Mouse (Mus musculus): ENCODE results near the gene Tom1l1. TPM values are rescaled to one million over a fixed set of nuclear protein-coding genes. Genes with fewer than 3 reads are reported as not detected.

The Tom1l1 gene
- polyA plus RNA-seq, 1 experiment from 2014 or later: 60.7 TPM

DNA sequence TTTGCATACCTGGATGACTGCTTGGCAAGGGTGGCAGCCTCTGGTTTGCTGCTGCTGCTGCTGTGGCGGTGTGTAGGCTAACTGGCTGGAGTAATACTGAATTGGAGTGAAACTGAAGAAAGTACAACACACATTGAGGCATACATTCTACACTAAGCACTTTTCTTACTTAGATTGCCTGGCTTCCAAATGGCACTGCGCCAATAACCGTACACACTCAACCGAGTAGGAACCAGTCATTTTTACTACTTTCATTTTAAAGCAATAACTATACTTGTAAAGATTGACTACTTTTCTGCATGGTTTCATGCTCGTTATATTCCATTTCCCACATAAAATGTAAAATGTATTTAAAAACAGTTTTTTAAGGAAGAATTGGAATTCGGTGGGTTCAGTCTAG, 38.4 kb downstream of the Tom1l1 start:
- Histone ChIP-seq H3K9me3 (ENCODE audit: control insufficient read depth, low read length) (no peaks in the 10 kb centered on the region), H3K4me1 (replicated peaks; ENCODE audit: control insufficient read depth, insufficient read depth, low read length) (no peaks in the 10 kb centered on the region), H3K4me2 (no peak overlapping the region), H3K9ac (ENCODE audit: low read depth, low read length) (no peak overlapping the region), H3K4me3 (ENCODE audit: low read depth, low read length) (no peak overlapping the region), H3K27ac (ENCODE audit: low read depth, low read length) (no peak overlapping the region), H3K36me3 (ENCODE audit: control insufficient read depth, insufficient read depth, low read length) (peaks cover 32% of the 10 kb centered on the region), H3K27me3 (replicated peaks; ENCODE audit: control insufficient read depth, insufficient read depth, low read length) (no peaks in the 10 kb centered on the region)
- DNase-seq (ENCODE audit: low spot score) (no peak), ATAC-seq (replicated peaks; ENCODE audit: low FRiP score) (no peak)
- WGBS: 93% methylated on average over 6 of the region's 6 CpGs

- no peaks in the 10 kb centered on the region for H3K9me3 ChIP-seq (ENCODE audit: control insufficient read depth, low read length)
- DNase-seq (ENCODE audit: low spot score) (peak; percentile 61), ATAC-seq (replicated peaks; ENCODE audit: low FRiP score) (peak; percentile 56)
- H3K4me3 ChIP-seq (ENCODE audit: low read depth, low read length): peak overlapping the region; percentile 98
- peaks cover 7% of the 10 kb centered on the region; the same call in 1 of the 2 replicates for H3K4me1 ChIP-seq (replicated peaks; ENCODE audit: control insufficient read depth, insufficient read depth, low read length)
- peak overlapping the region; percentile 97 for H3K9ac ChIP-seq (ENCODE audit: low read depth, low read length)
- WGBS: under 1% methylated on average over 50 of the region's 54 CpGs
- H3K36me3 ChIP-seq (ENCODE audit: control insufficient read depth, insufficient read depth, low read length): peaks cover 3% of the 10 kb centered on the region; the same call in 1 of the 2 replicates
- peak overlapping the region; percentile 81 for H3K4me2 ChIP-seq
- H3K27me3 ChIP-seq (replicated peaks; ENCODE audit: control insufficient read depth, insufficient read depth, low read length): no peaks in the 10 kb centered on the region
- H3K27ac ChIP-seq (ENCODE audit: low read depth, low read length): peak overlapping the region; percentile 79
Observed at GRCm38 (mm10) chr11:90638312-90638830, 49.8 kb downstream of the Tom1l1 start.

- Histone ChIP-seq H3K9ac (ENCODE audit: low read depth, low read length) (peak within 1 kb of the TSS; percentile 97), H3K27ac (ENCODE audit: low read depth, low read length) (peak within 1 kb of the TSS; percentile 79), H3K36me3 (ENCODE audit: control insufficient read depth, insufficient read depth, low read length) (peaks cover 3% of the 10 kb centered on the region; the same call in 1 of the 2 replicates), H3K4me2 (peak within 1 kb of the TSS; percentile 81), H3K4me1 (replicated peaks; ENCODE audit: control insufficient read depth, insufficient read depth, low read length) (peaks cover 7% of the 10 kb centered on the region; the same call in 1 of the 2 replicates), H3K27me3 (replicated peaks; ENCODE audit: control insufficient read depth, insufficient read depth, low read length) (no peaks in the 10 kb centered on the region), H3K9me3 (ENCODE audit: control insufficient read depth, low read length) (no peaks in the 10 kb centered on the region), H3K4me3 (ENCODE audit: low read depth, low read length) (peak within 1 kb of the TSS; percentile 98)
- peak; percentile 92 for ATAC-seq (replicated peaks; ENCODE audit: low FRiP score)
- under 1% methylated on average over 48 of the region's 48 CpGs for WGBS
- peak; percentile 94 for DNase-seq (ENCODE audit: low spot score)
Observed at GRCm38 (mm10) chr11:90637440-90638311, 50.5 kb downstream of the Tom1l1 start, which contains the start of the genes Stxbp4 and Cox11. Stxbp4 (minus strand) TSS chr11:90638084. Cox11 (plus strand) TSS chr11:90638173.

DNA sequence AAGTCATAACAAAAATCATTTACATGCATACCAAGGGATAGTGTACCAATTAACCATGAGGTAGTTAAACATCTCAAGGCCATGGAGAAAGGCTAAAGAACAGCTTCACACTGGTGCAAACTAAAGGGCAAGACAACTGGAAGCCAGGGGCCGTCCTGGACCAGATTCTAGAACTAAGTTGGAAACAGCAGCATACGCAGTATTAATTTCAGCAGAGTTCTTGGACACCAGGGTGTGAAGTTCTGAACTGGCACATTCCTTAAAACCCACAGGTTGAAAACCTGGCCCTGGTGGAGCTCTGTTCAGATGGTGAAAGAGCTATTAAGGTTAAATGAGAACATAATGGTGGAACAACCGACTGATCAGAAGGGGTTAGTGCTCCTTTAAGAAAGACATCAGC, 53.5 kb downstream of the Tom1l1 start:
- ATAC-seq (replicated peaks; ENCODE audit: low FRiP score): no peak
- Histone ChIP-seq H3K27ac (ENCODE audit: low read depth, low read length) (no peak overlapping the region), H3K9ac (ENCODE audit: low read depth, low read length) (no peak overlapping the region), H3K4me2 (no peak overlapping the region), H3K4me3 (ENCODE audit: low read depth, low read length) (no peak overlapping the region), H3K36me3 (ENCODE audit: control insufficient read depth, insufficient read depth, low read length) (no peaks in the 10 kb centered on the region), H3K27me3 (replicated peaks; ENCODE audit: control insufficient read depth, insufficient read depth, low read length) (no peaks in the 10 kb centered on the region), H3K4me1 (replicated peaks; ENCODE audit: control insufficient read depth, insufficient read depth, low read length) (peaks cover 6% of the 10 kb centered on the region; the same call in 1 of the 2 replicates), H3K9me3 (ENCODE audit: control insufficient read depth, low read length) (no peaks in the 10 kb centered on the region)
- 91% methylated on average over 3 of the region's 3 CpGs for WGBS
- no peak for DNase-seq (ENCODE audit: low spot score)

DNA sequence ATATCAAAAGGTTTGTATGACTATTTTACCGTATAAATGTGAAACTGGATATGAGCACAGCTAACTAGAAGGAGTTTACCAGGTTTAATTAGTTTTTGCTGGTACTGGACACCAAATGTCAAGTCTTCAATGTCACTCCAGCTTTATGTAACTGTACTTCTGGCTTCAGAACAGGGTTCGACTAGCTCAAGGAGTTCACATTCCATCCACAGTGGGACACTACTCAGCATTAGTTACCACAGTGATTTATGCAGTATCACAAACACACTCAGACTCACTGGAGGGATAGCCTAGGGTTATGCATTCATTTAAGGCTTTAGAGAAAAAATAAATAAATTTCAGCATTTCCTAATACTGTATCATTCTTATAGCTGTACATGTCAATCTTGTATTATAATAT, 55.7 kb downstream of the Tom1l1 start:
- no peak overlapping the region for H3K9ac ChIP-seq (ENCODE audit: low read depth, low read length)
- H3K4me3 ChIP-seq (ENCODE audit: low read depth, low read length): no peak overlapping the region
- DNase-seq (ENCODE audit: low spot score) (no peak), ATAC-seq (replicated peaks; ENCODE audit: low FRiP score) (no peak)
- no peaks in the 10 kb centered on the region for H3K36me3 ChIP-seq (ENCODE audit: control insufficient read depth, insufficient read depth, low read length)
- no peak overlapping the region for H3K4me2 ChIP-seq
- peaks cover 4% of the 10 kb centered on the region; the same call in 1 of the 2 replicates for H3K4me1 ChIP-seq (replicated peaks; ENCODE audit: control insufficient read depth, insufficient read depth, low read length)
- no peak overlapping the region for H3K27ac ChIP-seq (ENCODE audit: low read depth, low read length)
- H3K9me3 ChIP-seq (ENCODE audit: control insufficient read depth, low read length): no peaks in the 10 kb centered on the region
- H3K27me3 ChIP-seq (replicated peaks; ENCODE audit: control insufficient read depth, insufficient read depth, low read length): no peaks in the 10 kb centered on the region
- WGBS: 83% methylated on average over 2 of the region's 2 CpGs

- 76% methylated on average over 1 of the region's 1 CpGs for WGBS
- H3K4me1 ChIP-seq (replicated peaks; ENCODE audit: control insufficient read depth, insufficient read depth, low read length): no peaks in the 10 kb centered on the region
- no peaks in the 10 kb centered on the region for H3K36me3 ChIP-seq (ENCODE audit: control insufficient read depth, insufficient read depth, low read length)
Observed at GRCm38 (mm10) chr11:90627751-90628150, 60.4 kb downstream of the Tom1l1 start.

GRCm38 (mm10) chr11:90625174-90625573, 63.0 kb downstream of the Tom1l1 start:
- Histone ChIP-seq H3K27me3 (replicated peaks; ENCODE audit: control insufficient read depth, insufficient read depth, low read length) (no peaks in the 10 kb centered on the region), H3K4me2 (no peak overlapping the region), H3K9me3 (ENCODE audit: control insufficient read depth, low read length) (no peaks in the 10 kb centered on the region), H3K4me3 (ENCODE audit: low read depth, low read length) (no peak overlapping the region), H3K27ac (ENCODE audit: low read depth, low read length) (no peak overlapping the region), H3K36me3 (ENCODE audit: control insufficient read depth, insufficient read depth, low read length) (no peaks in the 10 kb centered on the region), H3K9ac (ENCODE audit: low read depth, low read length) (no peak overlapping the region), H3K4me1 (replicated peaks; ENCODE audit: control insufficient read depth, insufficient read depth, low read length) (no peaks in the 10 kb centered on the region)
- WGBS: 64% methylated on average over 1 of the region's 1 CpGs
- no peak for DNase-seq (ENCODE audit: low spot score)
- ATAC-seq (replicated peaks; ENCODE audit: low FRiP score): no peak

More at GRCm38 (mm10) chr11:90627751-90628150, 60.4 kb downstream of the Tom1l1 start:
- no peaks in the 10 kb centered on the region for H3K27me3 ChIP-seq (replicated peaks; ENCODE audit: control insufficient read depth, insufficient read depth, low read length)
- H3K4me3 ChIP-seq (ENCODE audit: low read depth, low read length): no peak overlapping the region
- H3K4me2 ChIP-seq: no peak overlapping the region
- ATAC-seq (replicated peaks; ENCODE audit: low FRiP score) (no peak), DNase-seq (ENCODE audit: low spot score) (no peak)
- H3K9ac ChIP-seq (ENCODE audit: low read depth, low read length): no peak overlapping the region
- H3K27ac ChIP-seq (ENCODE audit: low read depth, low read length): no peak overlapping the region
- H3K9me3 ChIP-seq (ENCODE audit: control insufficient read depth, low read length): no peaks in the 10 kb centered on the region

DNA sequence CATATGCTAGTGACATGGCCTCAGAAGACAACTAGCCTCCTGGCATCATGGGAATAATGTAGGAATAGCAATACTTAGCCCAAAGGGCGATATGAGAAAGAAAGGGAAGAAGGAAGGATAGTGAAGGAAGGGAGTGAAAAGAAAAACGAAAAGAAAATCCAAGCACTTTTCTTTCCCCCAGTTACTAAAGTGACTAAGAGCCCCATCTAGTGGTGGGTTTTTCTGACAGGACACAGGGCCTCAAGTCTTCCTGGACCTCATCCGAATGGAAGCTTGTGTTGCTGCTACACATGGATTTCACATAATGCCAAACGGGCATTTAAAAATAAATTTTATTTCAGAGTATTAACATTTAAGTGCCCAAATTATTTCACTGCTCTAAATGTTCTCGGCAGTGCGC, 64.7 kb downstream of the Tom1l1 start:
- Histone ChIP-seq H3K9me3 (ENCODE audit: control insufficient read depth, low read length) (no peaks in the 10 kb centered on the region), H3K27ac (ENCODE audit: low read depth, low read length) (no peak overlapping the region), H3K9ac (ENCODE audit: low read depth, low read length) (no peak overlapping the region), H3K27me3 (replicated peaks; ENCODE audit: control insufficient read depth, insufficient read depth, low read length) (no peaks in the 10 kb centered on the region), H3K4me1 (replicated peaks; ENCODE audit: control insufficient read depth, insufficient read depth, low read length) (no peaks in the 10 kb centered on the region), H3K4me3 (ENCODE audit: low read depth, low read length) (no peak overlapping the region), H3K4me2 (no peak overlapping the region), H3K36me3 (ENCODE audit: control insufficient read depth, insufficient read depth, low read length) (no peaks in the 10 kb centered on the region)
- 50% methylated on average over 6 of the region's 6 CpGs for WGBS
- ATAC-seq (replicated peaks; ENCODE audit: low FRiP score) (no peak), DNase-seq (ENCODE audit: low spot score) (no peak)
